Mouse (Mus musculus) MEL (cell line): Measurements from ENCODE around the gene Ttc41. TPM values are rescaled to one million over a fixed set of nuclear protein-coding genes. Genes with fewer than 3 reads are reported as not detected.

ENCODE experiments used
- DNase-seq: peaks from one replicate; pipeline ENCODE4 v3.0.0; 2011; ENCODE audit warnings: low read depth, low spot score
- H3K27ac ChIP-seq: 2 replicates; pipeline ENCODE4 v1.5.1; 2012; ENCODE audit warnings: low read depth, mild to moderate bottlenecking, control low read depth, low read length, moderate library complexity; ENCODE audit not compliant: control insufficient read depth
- H3K27me3 ChIP-seq, 2 experiments: fragments of 150-350 bp in 1 of 2; sonication (generic) in 1 of 2; 2 replicates each; pipeline ENCODE4 v1.6.1; 2012; ENCODE audit warnings: low read length in 2 of 2, mild to moderate bottlenecking in 2 of 2, improper control_type of control experiment in 1 of 2, moderate library complexity in 1 of 2; ENCODE audit not compliant: insufficient read depth in 2 of 2, control insufficient read depth in 1 of 2
- H3K36me3 ChIP-seq, 2 experiments: 2 replicates each; pipeline ENCODE4 v1.6.1; 2012 to 2014; ENCODE audit warnings: low read length in 2 of 2, improper control_type of control experiment in 1 of 2, inconsistent platforms in 1 of 2, mild to moderate bottlenecking in 1 of 2; ENCODE audit not compliant: insufficient read depth in 2 of 2, control insufficient read depth in 1 of 2
- H3K4me1 ChIP-seq, 2 experiments: fragments of 150-350 bp in 1 of 2; sonication (generic) in 1 of 2; 2 replicates each; pipeline ENCODE4 v1.6.1; 2012; ENCODE audit warnings: low read length in 2 of 2, improper control_type of control experiment in 1 of 2, mild to moderate bottlenecking in 1 of 2; ENCODE audit not compliant: insufficient read depth in 2 of 2, control insufficient read depth in 1 of 2
- H3K4me3 ChIP-seq, 2 experiments: fragments of 150-350 bp in 1 of 2; sonication (generic) in 1 of 2; 2 replicates each; pipeline ENCODE4 v1.5.1; 2012; ENCODE audit warnings: low read depth in 2 of 2, low read length in 2 of 2, mild to moderate bottlenecking in 2 of 2, moderate library complexity in 2 of 2, control low read depth in 1 of 2, improper control_type of control experiment in 1 of 2; ENCODE audit not compliant: control insufficient read depth in 1 of 2, insufficient read depth in 1 of 2
- H3K79me2 ChIP-seq: 2 replicates; pipeline ENCODE4 v1.6.1; 2012; ENCODE audit warnings: mild to moderate bottlenecking, low read length, moderate library complexity; ENCODE audit not compliant: control insufficient read depth, poor library complexity, insufficient read depth
- H3K9ac ChIP-seq: 2 replicates; pipeline ENCODE4 v1.6.1; 2012; ENCODE audit warnings: low read depth, mild to moderate bottlenecking, control low read depth, low read length, moderate library complexity; ENCODE audit not compliant: control insufficient read depth, poor library complexity, severe bottlenecking
- H3K9me3 ChIP-seq: fragments of 150-350 bp; sonication (generic); replicated peaks from 2 replicates; pipeline ENCODE4 v1.6.1; 2012; ENCODE audit warnings: mild to moderate bottlenecking, low read length, improper control_type of control experiment, moderate library complexity; ENCODE audit not compliant: insufficient read depth
- CTCF ChIP-seq, 3 experiments: IDR thresholded peaks in 2 of 3; conservative IDR thresholded peaks in 1 of 3; 2 replicates each; pipeline ENCODE4 v1.5.1; 2011 to 2012; ENCODE audit warnings: low read length in 3 of 3, low read depth in 2 of 3, mild to moderate bottlenecking in 2 of 3, improper control_type of control experiment in 1 of 3, inconsistent platforms in 1 of 3, mixed read lengths in 1 of 3, moderate library complexity in 1 of 3; ENCODE audit not compliant: control insufficient read depth in 1 of 3, insufficient read depth in 1 of 3, poor library complexity in 1 of 3, severe bottlenecking in 1 of 3
- E2F4 ChIP-seq: IDR thresholded peaks from 2 replicates; pipeline ENCODE4 v1.6.1; 2011; ENCODE audit warnings: low read depth, low read length, improper control_type of control experiment, borderline replicate concordance
- EP300 ChIP-seq, 2 experiments: IDR thresholded peaks; 2 replicates each; pipeline ENCODE4 v1.6.1; 2011; ENCODE audit warnings: improper control_type of control experiment in 2 of 2, low read length in 2 of 2, low read depth in 1 of 2, mild to moderate bottlenecking in 1 of 2
- GABPA ChIP-seq: IDR thresholded peaks from 2 replicates; pipeline ENCODE4 v1.6.1; 2012; ENCODE audit warnings: low read depth, mild to moderate bottlenecking, inconsistent platforms, low read length, improper control_type of control experiment, moderate library complexity
- GATA1 ChIP-seq: IDR thresholded peaks from 2 replicates; pipeline ENCODE4 v1.6.1; 2011; ENCODE audit warnings: low read depth, low read length, improper control_type of control experiment
- JUND ChIP-seq: IDR thresholded peaks from 2 replicates; pipeline ENCODE4 v1.6.1; 2011; ENCODE audit warnings: low read depth, mild to moderate bottlenecking, improper control_type of control experiment, low read length
- MAX ChIP-seq: IDR thresholded peaks from 2 replicates; pipeline ENCODE4 v1.6.1; 2011; ENCODE audit warnings: low read length, improper control_type of control experiment
- MAZ ChIP-seq: IDR thresholded peaks from 2 replicates; pipeline ENCODE4 v1.6.1; 2012; ENCODE audit warnings: low read depth, mild to moderate bottlenecking, inconsistent platforms, low read length, improper control_type of control experiment
- MXI1 ChIP-seq: IDR thresholded peaks from 2 replicates; pipeline ENCODE4 v1.6.1; 2011; ENCODE audit warnings: mild to moderate bottlenecking, low read depth, low read length, improper control_type of control experiment
- MYC ChIP-seq: IDR thresholded peaks from 2 replicates; pipeline ENCODE4 v1.6.1; 2011; ENCODE audit warnings: low read depth, mild to moderate bottlenecking, low read length, improper control_type of control experiment, moderate library complexity
- POLR2A ChIP-seq, 2 experiments: IDR thresholded peaks; 2 replicates each; pipeline ENCODE4 v1.6.1; 2011 to 2012; ENCODE audit warnings: low read length in 2 of 2, mild to moderate bottlenecking in 2 of 2, control low read depth in 1 of 2, improper control_type of control experiment in 1 of 2, low read depth in 1 of 2, moderate library complexity in 1 of 2; ENCODE audit not compliant: control insufficient read depth in 1 of 2, insufficient read depth in 1 of 2, poor library complexity in 1 of 2
- POLR2AphosphoS2 ChIP-seq: IDR thresholded peaks from 2 replicates; pipeline ENCODE4 v1.6.1; 2011; ENCODE audit warnings: low read length, improper control_type of control experiment
- TBP ChIP-seq: IDR thresholded peaks from 2 replicates; pipeline ENCODE4 v1.8.0; 2011; ENCODE audit warnings: low read depth, low read length, improper control_type of control experiment
- UBTF ChIP-seq: IDR thresholded peaks from 2 replicates; pipeline ENCODE4 v1.6.1; 2012; ENCODE audit warnings: low read depth, mild to moderate bottlenecking, inconsistent platforms, low read length, improper control_type of control experiment, moderate library complexity, borderline replicate concordance; ENCODE audit not compliant: insufficient read depth
- ZC3H11A ChIP-seq: IDR thresholded peaks from 2 replicates; pipeline ENCODE4 v1.6.1; 2012; ENCODE audit warnings: low read depth, mild to moderate bottlenecking, inconsistent platforms, low read length, improper control_type of control experiment
- ZMIZ1 ChIP-seq: IDR thresholded peaks from 2 replicates; pipeline ENCODE4 v1.6.1; 2012; ENCODE audit warnings: low read depth, mild to moderate bottlenecking, inconsistent platforms, low read length, improper control_type of control experiment, moderate library complexity
- ZNF384 ChIP-seq: IDR thresholded peaks from 2 replicates; pipeline ENCODE4 v1.6.1; 2012; ENCODE audit warnings: low read depth, mild to moderate bottlenecking, inconsistent platforms, low read length, improper control_type of control experiment
- polyA plus RNA-seq, 2 experiments: library from polyadenylated mRNA; stranded (reverse) in 1 of 2; unstranded in 1 of 2; fragments of >175 nt in 1 of 2; fragments of >200 nt in 1 of 2; gene quantifications; 2 replicates each; pipeline versions ENCODE4 v1.2.1 to v1.2.4; 2012; ENCODE audit warnings: low replicate concordance in 2 of 2, low read depth in 1 of 2; ENCODE audit not compliant: insufficient read length in 2 of 2, insufficient read depth in 1 of 2, missing spikeins in 1 of 2
- total RNA-seq: library from RNA; depleted of rRNA; stranded (reverse); fragments of 300-350 nt; gene quantifications from 2 replicates; pipeline ENCODE4 v1.2.3, GENCODE M21; 2012

The Ttc41 gene
- total and polyA plus RNA-seq, 3 experiments, result 1.0 to 2.1 TPM; not detected in 1

- Histone ChIP-seq H3K36me3 (peaks cover 14 to 22% of the 10 kb centered on the region in 2 experiments), H3K27ac (peak overlapping the region; percentile 99), H3K79me2 (peaks cover 31% of the 10 kb centered on the region), H3K27me3 (no peaks in the 10 kb centered on the region), H3K9me3 (no peaks in the 10 kb centered on the region), H3K4me3 (peak overlapping the region; percentile 61 to 84), H3K4me1 (peaks cover 0 to 16% of the 10 kb centered on the region in 2 experiments), H3K9ac (peak overlapping the region; percentile 91)
- TF ChIP-seq ZNF384, result peak; percentile 62; the same call in 1 of the 2 replicates
- TF ChIP-seq GATA1, result 0 out of 2 replicates have a peak, but pooled peaks have one; percentile 3
- TF ChIP-seq E2F4, result no peak
- no peak for DNase-seq
Measured at GRCm38 (mm10) chr10:86707134-86707533, 1.5 kb downstream of the Ttc41 start.

GRCm38 (mm10) chr10:86712156-86712555, 6.5 kb downstream of the Ttc41 start:
- no peaks in the 10 kb centered on the region for H3K27me3 ChIP-seq
- no peaks in the 10 kb centered on the region for H3K79me2 ChIP-seq
- H3K4me3 ChIP-seq, result no peak overlapping the region
- TF ChIP-seq ZMIZ1 (no peak), POLR2A (IDR thresholded peaks at IDR 0.05; ENCODE audit: control insufficient read depth in 1 of 2, insufficient read depth in 1 of 2, low read depth in 1 of 2, low read length in 2 of 2, poor library complexity in 1 of 2) (no peak), MXI1 (no peak), GATA1 (no peak), EP300 (IDR thresholded peaks at IDR 0.05; ENCODE audit: low read depth in 1 of 2, low read length in 2 of 2) (no peak), MAZ (no peak), MYC (no peak), CTCF (IDR thresholded peaks at IDR 0.05 in 2 of 3, conservative IDR thresholded peaks at IDR 0.05 in 1 of 3; ENCODE audit: control insufficient read depth in 1 of 3, insufficient read depth in 1 of 3, low read depth in 2 of 3, low read length in 3 of 3, poor library complexity in 1 of 3, severe bottlenecking in 1 of 3) (no peak), TBP (no peak), POLR2AphosphoS2 (no peak), MAX (no peak), ZNF384 (no peak), UBTF (no peak), GABPA (no peak), ZC3H11A (no peak), E2F4 (no peak), JUND (no peak)
- peaks cover 0 to 4% of the 10 kb centered on the region in 2 experiments; a peak in 2 of 4 replicates for H3K36me3 ChIP-seq
- H3K9ac ChIP-seq, result no peak overlapping the region
- H3K9me3 ChIP-seq, result no peaks in the 10 kb centered on the region
- no peak for DNase-seq
- H3K27ac ChIP-seq, result no peak overlapping the region
- H3K4me1 ChIP-seq, result peaks cover 0 to 6% of the 10 kb centered on the region in 2 experiments; a peak in 2 of 4 replicates
